Mouse (Mus musculus): ENCODE measurements at regions not wholly inside any gene's neighbourhood (a gene's known extent, or its start where the extent isn't known, plus 50 kb on each side); places are given as distances from the start of the nearest gene placed in this dataset.
"Not testable (repeated sequence)": the region's sequence is repeated elsewhere in the genome, so short reads cannot be mapped to it uniquely, and the experiment has no call there.

DNA sequence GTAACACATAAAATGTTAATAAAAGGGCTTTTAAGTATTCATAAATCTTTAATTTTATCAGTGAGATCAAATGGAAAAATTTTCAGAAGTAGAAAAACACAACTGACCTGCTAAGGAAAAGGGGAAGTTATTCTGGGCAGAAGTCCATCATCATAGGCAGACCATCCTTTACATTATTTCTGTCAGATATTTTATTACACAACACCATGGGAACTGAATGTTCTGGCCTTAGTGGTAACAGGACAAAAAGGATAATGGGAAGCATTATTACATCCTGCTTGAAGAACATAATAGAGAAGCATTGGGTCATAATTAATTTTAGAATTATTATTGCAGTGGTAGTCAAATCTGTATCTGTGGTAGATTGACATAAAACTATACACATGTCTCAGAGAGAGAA is 603.5 kb upstream of the Gje1 start:
- no peak for ATAC-seq (ENCODE audit: extremely low read depth, insufficient number of reproducible peaks, low FRiP score, poor library complexity, severe bottlenecking)

DNA sequence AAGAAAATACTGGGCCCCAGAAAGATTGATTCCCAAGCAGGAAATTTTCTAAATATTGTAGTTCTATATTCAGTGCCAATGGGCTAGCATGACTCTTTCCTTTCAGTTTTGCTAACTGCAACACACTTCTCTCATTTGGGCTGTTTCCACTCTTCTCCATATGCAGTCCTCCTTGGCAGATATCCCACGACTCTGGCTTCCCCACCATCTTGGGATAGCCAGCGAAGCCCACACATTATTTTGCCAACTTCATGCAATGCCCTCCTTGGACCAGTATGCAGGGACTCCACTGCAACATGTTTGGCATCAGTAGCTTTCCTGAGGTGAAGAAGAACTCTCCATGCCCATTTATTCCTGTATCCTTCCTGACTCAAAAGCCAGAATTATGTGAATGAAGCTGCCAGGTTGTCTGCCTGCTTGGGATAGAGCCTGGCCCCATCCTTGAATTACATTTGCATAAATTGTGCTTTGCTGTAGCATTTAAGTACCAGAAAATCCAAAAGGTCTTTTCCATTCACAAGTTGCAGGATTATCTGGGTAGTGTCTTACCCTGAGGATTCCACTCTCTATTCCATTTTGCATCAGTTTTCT is 599.1 kb upstream of the Gje1 start:
- no peak for ATAC-seq (ENCODE audit: extremely low read depth, insufficient number of reproducible peaks, low FRiP score, poor library complexity, severe bottlenecking)

DNA sequence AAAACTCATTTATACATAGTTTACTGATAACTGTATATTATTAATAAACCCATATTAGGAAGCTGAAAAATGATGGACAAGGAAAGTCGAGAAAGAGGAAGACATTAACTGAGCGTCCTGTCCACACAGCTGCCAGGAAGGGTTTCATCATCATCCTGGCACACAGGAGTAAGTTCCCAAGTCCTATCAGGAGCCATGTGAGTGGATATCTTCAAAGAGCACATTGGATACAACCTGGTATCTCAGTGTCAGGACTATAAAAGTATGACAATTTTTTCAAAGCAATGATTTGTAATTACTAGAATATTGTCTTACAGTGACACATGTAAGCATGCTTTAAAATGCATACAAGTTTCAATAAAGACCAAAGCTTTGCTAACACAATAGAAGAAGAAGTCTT is 592.6 kb upstream of the Gje1 start:
- no peak for ATAC-seq (ENCODE audit: extremely low read depth, insufficient number of reproducible peaks, low FRiP score, poor library complexity, severe bottlenecking)

DNA sequence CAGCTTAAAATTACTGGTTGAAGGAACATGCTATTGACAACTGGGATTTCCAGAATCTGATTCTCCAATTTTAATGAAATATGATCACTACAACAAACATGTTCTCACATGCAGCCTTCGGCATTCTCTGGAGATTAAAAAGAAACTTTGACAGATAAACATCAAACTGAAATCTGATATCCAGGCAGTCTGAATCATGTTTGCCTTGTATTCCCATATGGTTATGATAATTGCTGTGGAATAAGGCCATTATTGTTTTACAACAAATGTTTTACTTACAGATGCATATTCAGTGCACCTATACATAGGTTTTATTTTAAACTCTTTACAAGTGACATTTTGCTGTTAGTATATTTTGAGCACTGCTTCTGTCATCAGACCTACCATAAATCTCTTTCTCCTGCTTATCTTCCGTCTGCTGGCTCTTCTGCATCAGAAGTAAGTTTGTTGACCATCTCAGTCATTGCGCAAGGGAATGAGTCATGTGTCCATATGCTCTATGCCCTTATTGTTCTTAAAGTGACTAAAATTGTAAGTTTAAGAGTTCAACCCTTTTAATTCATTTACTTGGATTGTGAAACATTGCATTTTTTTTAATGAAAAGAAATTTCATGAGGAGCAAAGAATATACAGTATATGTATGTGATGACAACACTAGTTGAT is 587.9 kb upstream of the Gje1 start:
- no peak for ATAC-seq (ENCODE audit: extremely low read depth, insufficient number of reproducible peaks, low FRiP score, poor library complexity, severe bottlenecking)

DNA sequence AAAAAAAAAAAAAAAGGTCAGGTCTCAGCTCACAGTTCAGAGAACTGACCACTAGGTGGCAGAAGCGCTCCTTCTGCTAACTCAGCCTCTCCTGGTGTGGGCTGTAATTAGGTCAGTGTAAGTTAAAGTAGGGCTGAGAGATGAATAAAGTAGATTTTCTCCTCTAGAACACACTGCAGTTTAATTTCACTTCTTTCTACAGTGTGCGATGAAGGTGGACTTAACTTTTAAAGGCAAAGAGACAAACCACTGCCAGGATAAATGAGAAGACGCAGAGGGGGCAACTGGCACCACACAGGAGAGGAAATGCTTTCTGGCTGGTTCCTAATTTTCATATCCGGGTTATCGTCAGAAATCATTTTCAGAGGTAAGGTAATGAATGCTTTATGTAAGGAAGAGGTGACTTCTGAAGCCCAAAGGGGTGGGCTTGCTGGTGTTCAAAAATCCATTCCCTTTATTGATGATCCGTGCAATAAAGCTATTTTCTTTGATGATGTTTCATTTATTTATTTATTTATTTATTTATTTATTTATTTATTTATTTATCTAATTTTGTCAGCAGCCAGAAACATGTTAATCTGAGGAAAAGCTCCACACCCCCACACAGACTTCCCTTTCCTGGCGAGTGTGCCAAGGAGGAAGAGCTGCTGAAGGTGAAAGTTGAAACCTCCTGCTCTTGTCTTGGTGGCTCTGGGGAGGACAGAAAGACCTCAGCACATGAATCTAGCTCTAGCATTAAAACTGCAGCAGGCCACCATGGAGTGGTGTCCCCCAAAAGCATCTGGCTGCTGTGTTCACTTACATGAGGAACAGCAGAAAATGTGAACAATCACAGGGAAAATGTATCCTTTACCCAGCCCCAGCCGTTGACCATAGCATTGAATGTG is 582.4 kb upstream of the Gje1 start:
- ATAC-seq (ENCODE audit: extremely low read depth, insufficient number of reproducible peaks, low FRiP score, poor library complexity, severe bottlenecking): peak; percentile 63; the same call in 1 of the 2 replicates

DNA sequence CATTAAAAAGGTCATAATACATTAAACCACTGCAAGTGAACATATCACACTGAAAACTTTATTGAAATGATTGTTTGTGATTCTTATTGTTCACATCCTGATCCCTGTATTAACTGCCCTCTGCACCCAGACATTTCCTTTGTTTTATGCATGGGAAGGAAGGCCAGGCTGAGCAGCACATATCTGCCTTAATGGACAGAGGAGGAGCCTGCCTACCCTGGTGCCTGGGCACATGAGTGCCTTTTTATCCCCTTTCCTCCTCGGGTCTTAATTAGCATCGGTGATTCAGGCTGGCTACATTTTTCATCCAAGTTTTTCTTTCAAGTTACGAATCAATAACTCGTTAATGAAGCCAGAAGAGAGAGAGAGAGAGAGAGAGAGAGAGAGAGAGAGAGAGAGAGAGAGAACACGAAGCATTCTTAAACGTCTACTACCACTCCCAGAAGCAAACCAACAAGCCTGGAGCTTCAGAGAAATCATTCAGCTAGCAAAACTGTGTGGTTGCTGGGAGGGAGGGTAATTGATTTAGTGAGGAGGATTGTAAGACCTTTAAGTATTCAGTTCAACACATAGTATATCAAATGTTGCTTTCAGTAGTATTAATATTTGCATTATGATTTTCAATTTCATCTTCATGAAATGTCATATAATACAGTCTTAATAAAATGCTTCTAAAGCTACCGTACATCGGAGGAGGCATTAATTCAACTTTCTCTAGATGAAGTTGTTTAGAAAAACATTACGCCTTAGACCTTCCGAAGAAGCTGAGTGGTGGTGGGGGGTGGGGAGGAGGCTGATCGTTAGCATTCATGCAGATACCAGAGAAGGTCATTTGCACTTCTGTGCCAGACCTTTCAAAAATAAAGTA is 581.6 kb upstream of the Gje1 start:
- ATAC-seq (ENCODE audit: extremely low read depth, insufficient number of reproducible peaks, low FRiP score, poor library complexity, severe bottlenecking): no peak

DNA sequence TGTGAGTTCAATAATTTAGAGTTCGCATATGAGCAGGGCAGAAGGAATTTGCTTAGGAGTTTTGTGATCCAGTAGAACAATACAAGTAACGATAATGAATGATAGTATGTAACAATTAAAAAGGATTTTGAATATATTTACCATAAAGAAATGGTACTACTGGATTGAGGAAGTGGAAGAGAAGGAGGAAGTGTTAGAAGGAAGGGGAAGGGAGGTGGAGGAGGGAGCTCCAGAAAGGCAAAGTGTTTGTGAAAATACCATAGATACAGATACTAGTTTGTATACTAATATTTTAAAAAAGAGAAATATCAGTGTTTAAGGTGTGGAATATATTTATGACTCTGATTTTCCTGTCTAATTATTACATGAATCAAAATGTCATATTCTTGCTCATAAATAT is 579.2 kb upstream of the Gje1 start:
- no peak for ATAC-seq (ENCODE audit: extremely low read depth, insufficient number of reproducible peaks, low FRiP score, poor library complexity, severe bottlenecking)

DNA sequence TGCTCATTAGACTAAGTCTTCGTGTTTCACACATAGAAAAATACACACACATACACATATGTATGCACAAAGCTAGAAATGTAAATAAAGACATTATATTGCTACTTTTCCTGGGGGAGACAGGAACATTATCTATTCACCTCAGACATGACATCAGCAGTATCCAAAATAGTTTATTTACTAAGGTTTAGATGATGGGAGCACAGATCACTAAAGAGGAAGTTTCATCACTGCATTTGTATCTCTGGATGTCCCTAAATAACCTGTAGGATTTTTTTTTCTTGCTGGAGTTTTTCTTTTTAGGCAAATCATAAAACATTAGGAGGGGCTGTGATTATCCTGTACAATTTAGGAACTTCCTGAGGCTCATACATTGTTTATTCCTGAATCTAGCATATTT is 576.1 kb upstream of the Gje1 start:
- ATAC-seq (ENCODE audit: extremely low read depth, insufficient number of reproducible peaks, low FRiP score, poor library complexity, severe bottlenecking): no peak

DNA sequence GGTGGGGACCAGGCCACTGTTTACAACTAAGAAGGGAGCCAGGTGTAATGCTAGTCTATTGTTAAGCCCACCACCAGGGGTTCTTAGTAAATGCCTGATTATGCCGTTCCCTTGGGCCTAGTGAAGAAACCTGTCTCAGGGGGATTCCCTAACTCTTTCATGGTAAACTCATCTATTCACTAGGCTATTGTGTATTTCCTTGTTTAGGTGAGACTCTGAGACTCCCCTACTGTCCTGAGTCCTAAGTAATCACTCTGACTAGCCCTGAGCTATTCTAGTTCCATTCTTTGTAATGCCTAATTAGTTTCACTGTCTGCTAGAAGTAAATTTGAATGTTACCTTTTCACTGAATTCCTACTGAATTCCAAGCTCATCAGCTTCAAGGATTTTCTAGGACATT is 545.3 kb upstream of the Gje1 start:
- ATAC-seq (ENCODE audit: extremely low read depth, insufficient number of reproducible peaks, low FRiP score, poor library complexity, severe bottlenecking): not testable (repeated sequence)

DNA sequence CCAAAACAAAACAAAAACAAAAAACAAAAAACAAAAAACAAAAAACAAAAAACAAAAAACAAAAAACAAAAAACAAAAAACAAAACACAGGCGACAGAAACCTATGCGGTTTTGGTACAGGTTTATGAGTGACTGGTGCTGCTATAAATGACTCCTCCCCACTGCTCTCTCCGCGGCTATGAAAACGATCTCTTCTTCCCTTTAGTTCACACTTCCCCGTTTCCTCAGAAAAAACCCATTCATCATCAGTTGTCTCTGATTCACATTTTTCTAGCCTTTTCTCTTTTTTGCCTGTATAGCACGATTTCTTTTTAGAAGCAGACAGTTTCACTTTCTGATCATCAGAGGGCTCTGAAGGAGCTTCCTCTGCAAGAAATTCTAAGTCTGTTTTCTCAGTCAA is 544.3 kb upstream of the Gje1 start:
- ATAC-seq (ENCODE audit: extremely low read depth, insufficient number of reproducible peaks, low FRiP score, poor library complexity, severe bottlenecking): not testable (repeated sequence)

DNA sequence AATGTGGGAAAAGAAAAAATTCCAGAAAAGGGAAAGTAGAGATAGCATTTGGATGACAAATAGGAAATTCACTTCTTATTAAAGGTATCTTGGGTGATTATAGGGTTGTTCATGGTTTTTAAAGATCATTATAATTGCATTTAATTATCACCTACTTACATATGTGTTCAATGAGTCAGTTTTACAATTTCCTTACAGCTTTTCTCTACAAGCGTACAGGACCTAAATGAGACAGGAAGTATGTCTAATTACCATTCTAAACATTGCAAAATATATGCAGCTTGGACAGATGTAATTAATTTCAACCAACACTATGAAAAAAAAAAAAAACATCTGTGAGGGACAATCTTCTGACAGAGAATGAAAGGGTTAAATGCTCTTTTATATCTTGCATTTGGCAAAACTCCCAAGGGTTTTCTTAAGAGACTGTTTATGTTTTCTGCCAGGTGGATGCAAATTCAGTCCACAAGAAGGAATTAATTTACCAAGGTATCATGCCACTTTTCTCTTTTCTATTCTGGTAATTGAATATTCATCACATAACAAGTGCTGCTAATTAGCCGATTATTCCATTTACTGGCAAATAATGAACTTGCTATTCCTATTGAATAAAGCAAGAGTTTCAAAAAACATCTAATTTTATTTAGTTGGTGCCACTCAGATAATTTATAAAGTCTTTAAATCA is 531.5 kb upstream of the Gje1 start:
- ATAC-seq (ENCODE audit: extremely low read depth, insufficient number of reproducible peaks, low FRiP score, poor library complexity, severe bottlenecking): no peak

DNA sequence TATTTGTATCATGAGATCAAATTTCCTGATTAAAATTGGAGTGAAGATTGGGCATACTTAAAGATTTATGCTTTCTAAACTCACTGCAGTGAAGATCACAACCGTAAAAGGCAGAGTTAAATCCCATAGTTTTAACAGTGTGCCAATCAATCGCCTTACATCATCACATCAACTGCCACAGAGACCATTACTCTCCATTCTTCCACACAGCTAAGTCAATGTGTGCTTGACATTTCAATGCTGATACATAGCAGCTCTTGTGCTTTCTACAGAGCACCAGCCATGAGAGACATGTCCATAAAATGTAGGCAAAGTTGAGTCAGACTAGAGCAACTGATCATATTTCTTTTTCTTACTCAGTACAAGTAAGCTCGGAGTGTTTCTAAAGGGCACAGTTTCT is 530.9 kb upstream of the Gje1 start:
- no peak for ATAC-seq (ENCODE audit: extremely low read depth, insufficient number of reproducible peaks, low FRiP score, poor library complexity, severe bottlenecking)

DNA sequence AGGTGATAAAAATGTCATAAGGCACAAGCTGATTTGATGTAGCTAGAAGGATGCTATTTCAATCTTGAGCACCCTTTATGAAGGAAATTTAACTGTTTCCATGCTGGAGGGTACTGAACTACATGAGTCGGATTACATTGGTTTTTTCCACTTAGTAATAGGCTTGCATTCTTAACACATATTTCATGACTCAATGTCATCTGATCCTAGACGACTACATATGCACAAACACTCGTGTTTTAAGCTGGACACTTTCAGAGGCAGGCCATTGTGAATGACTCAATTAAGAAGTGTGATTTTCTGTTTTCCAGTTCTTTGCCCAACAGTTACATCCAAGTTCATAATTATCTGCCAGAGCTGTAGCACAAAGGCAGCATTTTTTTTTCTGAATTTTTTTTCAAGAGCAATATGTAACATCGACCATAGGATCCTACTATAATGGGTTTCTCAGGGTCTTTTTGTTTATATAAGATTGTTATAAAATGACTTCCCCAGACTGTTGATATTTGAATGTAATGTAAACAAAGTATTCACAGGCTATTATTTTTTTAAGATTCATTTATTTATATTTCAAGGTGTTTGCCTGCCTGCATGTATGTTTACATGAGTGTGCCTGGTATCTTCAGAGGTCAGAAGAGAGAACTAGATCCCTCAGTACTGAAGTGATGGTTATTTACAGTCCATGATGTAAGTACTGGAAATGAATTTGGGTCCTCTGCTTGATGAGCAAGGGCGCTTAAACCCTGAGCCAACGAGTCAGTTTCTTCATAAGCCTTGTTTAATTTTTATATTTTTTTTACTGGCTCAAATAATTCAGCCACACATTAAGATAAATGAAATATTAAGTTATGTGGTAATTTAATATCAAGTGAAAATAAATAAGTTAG is 526.6 kb upstream of the Gje1 start:
- no peak for ATAC-seq (ENCODE audit: extremely low read depth, insufficient number of reproducible peaks, low FRiP score, poor library complexity, severe bottlenecking)

DNA sequence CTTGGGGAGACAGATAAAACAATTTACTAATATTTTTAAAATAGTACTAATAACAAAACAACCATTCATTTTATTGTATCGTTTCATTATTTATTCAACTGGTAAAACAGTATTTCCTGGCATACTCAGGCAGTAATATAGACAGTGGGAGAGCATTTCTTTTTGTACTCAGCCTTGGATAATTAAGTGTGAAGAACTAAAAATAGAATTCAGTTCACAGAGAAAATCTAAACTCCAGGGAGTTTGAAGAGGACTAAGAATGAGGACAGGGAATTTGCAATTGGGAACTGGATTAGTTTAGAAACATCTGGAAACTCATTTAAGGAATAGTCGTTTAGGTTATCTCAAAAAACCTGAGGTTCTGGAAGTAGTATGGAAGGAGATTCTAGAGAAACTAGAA is 525.4 kb upstream of the Gje1 start:
- ATAC-seq (ENCODE audit: extremely low read depth, insufficient number of reproducible peaks, low FRiP score, poor library complexity, severe bottlenecking): no peak

DNA sequence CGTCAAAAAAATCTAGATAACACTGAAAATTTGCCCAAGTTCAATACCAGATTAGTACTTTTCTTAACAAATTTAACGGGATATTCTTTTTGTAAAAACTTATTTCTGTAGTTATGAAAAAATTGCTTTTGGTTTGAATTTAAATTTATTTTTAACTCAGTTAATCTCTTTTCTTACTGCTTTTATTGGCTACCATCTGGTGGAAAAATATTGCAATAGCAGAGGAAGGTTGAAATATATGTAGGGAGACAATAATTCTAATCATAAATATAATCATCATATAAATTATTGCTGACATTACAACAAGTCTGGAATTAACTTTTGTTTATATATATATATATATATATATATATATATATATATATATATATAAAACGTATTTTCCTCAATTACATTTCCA is 500.9 kb upstream of the Gje1 start:
- ATAC-seq (ENCODE audit: extremely low read depth, insufficient number of reproducible peaks, low FRiP score, poor library complexity, severe bottlenecking): no peak

DNA sequence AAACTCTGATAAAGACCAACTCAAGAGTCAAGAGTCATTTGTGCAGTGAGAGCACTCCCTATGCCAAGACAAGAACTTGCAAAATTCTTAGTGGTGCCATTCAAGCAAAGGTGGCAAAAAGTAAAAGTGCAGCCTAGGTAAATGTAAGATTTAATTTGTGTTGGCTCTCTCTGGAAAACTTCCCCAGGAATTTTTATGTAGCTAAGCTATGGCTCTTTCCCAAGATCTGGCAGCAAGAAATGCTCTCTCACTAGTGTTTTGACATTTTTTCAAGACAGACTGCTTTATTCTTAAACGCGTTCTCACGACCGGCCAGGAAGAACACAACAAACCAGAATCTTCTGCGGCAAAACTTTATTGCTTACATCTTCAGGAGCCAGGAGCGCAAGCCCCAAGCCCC is 461.6 kb upstream of the Gje1 start:
- ATAC-seq (ENCODE audit: extremely low read depth, insufficient number of reproducible peaks, low FRiP score, poor library complexity, severe bottlenecking): no peak

DNA sequence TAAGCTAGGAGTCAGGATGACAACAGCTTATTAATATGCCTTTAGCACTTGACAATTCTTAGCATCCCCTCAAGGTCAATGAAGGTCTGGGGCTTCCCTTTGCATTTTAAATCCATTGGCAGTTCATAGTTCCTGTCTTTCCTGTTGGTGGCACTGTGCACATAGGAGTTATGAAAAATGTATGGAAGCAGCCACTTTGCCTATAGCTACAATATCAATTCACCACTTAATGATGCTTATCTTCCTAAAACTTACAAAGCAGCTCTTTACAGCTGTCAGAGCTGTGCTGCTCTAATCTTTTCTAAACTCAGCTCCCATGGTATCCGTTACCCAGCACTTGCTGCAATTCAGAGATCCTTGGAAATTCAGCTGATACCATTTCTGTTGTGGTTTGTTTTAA is 456.4 kb upstream of the Gje1 start:
- no peak for ATAC-seq (ENCODE audit: extremely low read depth, insufficient number of reproducible peaks, low FRiP score, poor library complexity, severe bottlenecking)

DNA sequence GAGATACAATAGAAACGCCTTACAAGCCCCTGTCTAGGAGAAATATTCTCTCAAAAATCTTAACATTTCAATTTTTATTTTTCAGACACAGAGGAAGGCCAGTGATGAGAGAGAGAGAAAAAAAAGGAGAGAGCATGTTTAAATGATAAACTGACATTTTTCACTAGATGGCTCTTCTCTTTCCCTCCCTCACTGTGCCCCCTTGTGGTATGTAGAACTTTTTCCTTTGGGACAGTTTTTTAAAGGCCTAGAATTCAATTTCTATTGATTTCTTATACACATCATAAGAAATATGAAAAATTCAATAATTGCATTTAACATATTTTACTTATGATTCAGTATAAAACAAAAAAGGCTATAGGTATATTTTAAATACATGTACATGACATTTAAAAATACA is 454.5 kb upstream of the Gje1 start:
- no peak for ATAC-seq (ENCODE audit: extremely low read depth, insufficient number of reproducible peaks, low FRiP score, poor library complexity, severe bottlenecking)
